Mouse (Mus musculus) C2C12 (cell line): ENCODE results near the gene Ankrd17.

Experiments used
- CTCF ChIP-seq: IDR thresholded peaks from one replicate; pipeline ENCODE4 v1.5.1; 2011; ENCODE audit not compliant: control insufficient read depth, insufficient read depth, insufficient read length
- USF1 ChIP-seq: IDR thresholded peaks from one replicate; pipeline ENCODE4 v1.6.1; 2011; ENCODE audit warnings: low read depth, mild to moderate bottlenecking, control low read depth, moderate library complexity

- no peak for TF ChIP-seq CTCF
- TF ChIP-seq USF1 = no peak
Measured at GRCm38 (mm10) chr5:90279418-90279817, 87.0 kb downstream of the Ankrd17 start.
